Mouse (Mus musculus) intestine, postnatal 0 days (tissue): Measurements from ENCODE around the gene Lrfn2. TPM values are rescaled to one million over a fixed set of nuclear protein-coding genes. Genes with fewer than 3 reads are reported as not detected.

ENCODE experiments used
- ATAC-seq: fragments of 200-750 bp; cut with Nextera tagmentation; 2 replicates; pipeline ENCODE4 v1.8.0; 2017; ENCODE audit warnings: mild to moderate bottlenecking, moderate TSS enrichment, moderate library complexity
- H3K27ac ChIP-seq: fragments of 300-500 bp; sonication (generic); 2 replicates; pipeline ENCODE4 v1.5.1; 2014; ENCODE audit warnings: mild to moderate bottlenecking, low read depth, low read length, moderate library complexity
- H3K27me3 ChIP-seq: fragments of 300-500 bp; sonication (generic); replicated peaks from 2 replicates; pipeline ENCODE4 v1.6.1; 2014; ENCODE audit warnings: low read length, mixed read lengths; ENCODE audit not compliant: control insufficient read depth, insufficient read depth
- H3K36me3 ChIP-seq: fragments of 300-500 bp; sonication (generic); 2 replicates; pipeline ENCODE4 v1.6.1; 2014; ENCODE audit warnings: mild to moderate bottlenecking, moderate library complexity; ENCODE audit not compliant: control insufficient read depth, insufficient read depth
- H3K4me1 ChIP-seq: fragments of 300-500 bp; sonication (generic); replicated peaks from 2 replicates; pipeline ENCODE4 v1.6.1; 2014; ENCODE audit warnings: antibody characterized with exemption, low read length, mixed read lengths; ENCODE audit not compliant: control insufficient read depth, insufficient read depth
- H3K4me2 ChIP-seq: fragments of 300-500 bp; sonication (generic); replicated peaks from 2 replicates; pipeline ENCODE4 v1.6.1; 2014; ENCODE audit warnings: low read depth, mild to moderate bottlenecking, moderate library complexity
- H3K4me3 ChIP-seq: fragments of 300-500 bp; sonication (generic); 2 replicates; pipeline ENCODE4 v1.5.1; 2014; ENCODE audit warnings: low read depth, low read length
- H3K9ac ChIP-seq: fragments of 300-500 bp; sonication (generic); 2 replicates; pipeline ENCODE4 v1.6.1; 2014; ENCODE audit warnings: mild to moderate bottlenecking, low read depth, low read length
- H3K9me3 ChIP-seq: fragments of 300-500 bp; sonication (generic); 2 replicates; pipeline ENCODE4 v1.6.1; 2016; ENCODE audit warnings: mixed run types; ENCODE audit not compliant: control insufficient read depth
- CTCF ChIP-seq: sonication (generic); IDR thresholded peaks from 2 replicates; pipeline ENCODE4 v1.5.1; 2016; ENCODE audit warnings: low read depth, mild to moderate bottlenecking, control low read depth, antibody characterized with exemption, moderate library complexity
- WGBS: fragments of 180-500 bp; shearing (Covaris S2); extraction: QIAGEN DNeasy Blood & Tissue Kit; methylation state at CpG from one replicate; pipeline ENCODE4 v1.1.7; 2014; 5-methylcytosine and 5-hydroxymethylcytosine counted together
- polyA plus RNA-seq: library from polyadenylated mRNA; unstranded; fragments of >200 nt; fragmentation: Nextera tagmentation; extraction: Ambion mirVana; gene quantifications from 2 replicates; pipeline ENCODE4 v1.2.1, GENCODE M21; 2015

The Lrfn2 gene
- polyA plus RNA-seq, 1 experiment from 2014 or later = 0.20 TPM

DNA sequence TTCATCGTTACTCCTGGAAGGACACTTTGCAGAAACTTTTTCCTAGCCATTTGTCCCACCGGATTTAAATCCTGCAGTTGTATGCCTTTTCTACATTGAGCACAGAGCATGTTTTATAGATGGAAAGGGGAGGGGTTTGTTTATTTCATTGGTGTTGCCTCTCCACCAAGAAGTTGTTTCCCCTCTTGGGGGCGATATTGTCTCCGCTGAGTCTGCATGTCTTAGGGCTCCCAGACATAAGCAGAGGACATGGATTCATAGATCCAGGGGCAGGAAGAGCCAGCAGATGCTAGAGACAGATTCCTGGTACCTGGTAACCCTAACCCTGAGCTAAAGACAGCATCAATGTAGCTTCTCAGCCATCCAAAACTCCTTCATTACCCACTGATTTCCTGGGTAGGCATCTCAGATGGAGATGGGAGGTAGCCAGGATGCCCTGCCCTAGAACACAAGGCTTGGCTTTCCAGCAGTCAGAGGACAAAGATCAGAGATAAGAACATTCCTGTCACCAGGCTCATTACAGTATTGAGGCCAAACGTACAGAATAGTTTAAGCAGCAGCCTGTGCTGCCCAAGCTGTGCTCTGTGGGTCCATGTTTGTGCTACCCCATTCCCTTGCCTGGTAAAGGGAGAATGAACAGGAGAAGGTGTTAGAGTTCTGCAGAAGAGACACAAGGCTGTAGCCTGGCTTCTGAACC, 4.4 kb downstream of the Lrfn2 start:
- Histone ChIP-seq H3K27me3 (peaks cover 23% of the 10 kb centered on the region), H3K4me1 (no peaks in the 10 kb centered on the region), H3K9me3 (no peaks in the 10 kb centered on the region), H3K9ac (no peak overlapping the region), H3K27ac (no peak overlapping the region), H3K4me2 (no peak overlapping the region), H3K36me3 (no peaks in the 10 kb centered on the region), H3K4me3 (no peak overlapping the region)
- ATAC-seq = peak; percentile 48; the same call in 1 of the 2 replicates
- peak; percentile 42 for TF ChIP-seq CTCF
- 50% methylated on average over 5 of the region's 5 CpGs for WGBS

DNA sequence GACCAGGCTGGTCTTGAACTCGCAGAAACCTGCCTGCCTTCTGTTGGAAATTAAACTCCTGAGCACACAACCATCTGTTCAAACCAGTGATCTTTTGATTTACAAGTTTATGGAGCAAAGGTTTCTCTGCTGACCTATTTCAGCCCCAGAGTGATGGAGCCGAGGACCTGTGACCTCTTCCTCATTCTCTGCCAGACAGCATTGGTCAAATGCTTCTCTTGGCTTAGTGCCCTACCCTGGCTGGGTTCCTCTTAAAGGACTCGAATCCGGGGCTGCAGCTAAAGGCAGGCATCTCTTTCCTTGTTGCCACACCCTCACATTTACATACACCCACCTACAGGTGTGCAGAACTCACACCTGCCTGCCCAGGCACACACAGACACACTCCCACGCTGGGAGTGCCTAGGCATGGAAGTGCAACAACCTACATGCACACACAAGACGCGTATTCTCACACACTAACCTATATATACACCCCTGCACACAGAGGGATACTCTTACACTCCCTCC, 6.6 kb downstream of the Lrfn2 start:
- no peak overlapping the region for H3K4me2 ChIP-seq
- no peak for ATAC-seq
- 60% methylated on average over 7 of the region's 7 CpGs for WGBS
- no peak overlapping the region for H3K27ac ChIP-seq
- H3K36me3 ChIP-seq = no peaks in the 10 kb centered on the region
- no peaks in the 10 kb centered on the region for H3K9me3 ChIP-seq
- H3K9ac ChIP-seq = no peak overlapping the region
- TF ChIP-seq CTCF = no peak
- H3K27me3 ChIP-seq = peaks cover 5% of the 10 kb centered on the region; the same call in 1 of the 2 replicates
- H3K4me1 ChIP-seq = no peaks in the 10 kb centered on the region
- no peak overlapping the region for H3K4me3 ChIP-seq

DNA sequence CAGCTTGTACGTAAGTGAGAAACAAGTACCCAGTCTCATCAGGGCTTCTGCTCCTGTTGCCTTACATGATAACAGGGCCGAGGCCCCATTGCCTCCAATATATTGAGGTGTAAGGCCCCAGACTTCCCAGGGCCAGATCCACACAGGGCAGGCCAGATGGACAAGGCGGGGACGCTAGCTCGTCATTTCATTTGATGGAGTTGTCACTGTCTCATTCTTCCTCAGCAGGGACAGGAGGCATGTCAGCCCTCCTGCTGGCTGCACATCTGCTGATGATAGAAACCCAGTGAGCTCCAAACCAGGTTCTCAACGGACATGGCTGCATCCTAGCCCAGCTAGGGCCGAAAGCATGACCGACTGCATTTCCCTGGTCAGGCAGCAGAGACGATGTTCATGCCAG, 14.1 kb downstream of the Lrfn2 start:
- Histone ChIP-seq H3K9ac (no peak overlapping the region), H3K9me3 (no peaks in the 10 kb centered on the region), H3K4me1 (no peaks in the 10 kb centered on the region), H3K4me2 (no peak overlapping the region), H3K27ac (no peak overlapping the region), H3K4me3 (no peak overlapping the region), H3K36me3 (no peaks in the 10 kb centered on the region), H3K27me3 (no peaks in the 10 kb centered on the region)
- 83% methylated on average over 9 of the region's 9 CpGs for WGBS
- no peak for ATAC-seq
- TF ChIP-seq CTCF = no peak

DNA sequence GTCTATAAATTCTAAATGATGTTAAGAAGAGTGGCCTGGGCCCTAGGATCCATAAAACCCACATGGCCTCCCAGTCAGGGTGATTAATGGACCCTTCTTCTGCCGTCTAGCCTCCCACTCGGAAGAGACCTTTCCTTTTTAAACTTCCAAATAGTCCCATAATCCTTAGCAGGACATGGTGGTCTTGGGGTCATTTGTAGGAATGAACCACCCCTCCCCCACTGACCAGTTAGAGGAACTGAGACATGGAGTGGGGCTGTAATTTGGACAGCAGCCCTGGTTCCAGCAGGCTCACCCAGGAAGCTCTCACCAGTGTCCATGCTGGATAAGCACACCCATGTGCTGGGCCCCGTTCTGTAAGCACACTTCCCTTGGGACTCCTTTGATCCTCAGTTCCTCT, 14.6 kb downstream of the Lrfn2 start:
- Histone ChIP-seq H3K36me3 (no peaks in the 10 kb centered on the region), H3K9me3 (no peaks in the 10 kb centered on the region), H3K9ac (no peak overlapping the region), H3K27me3 (no peaks in the 10 kb centered on the region), H3K27ac (no peak overlapping the region), H3K4me1 (no peaks in the 10 kb centered on the region), H3K4me2 (no peak overlapping the region), H3K4me3 (no peak overlapping the region)
- TF ChIP-seq CTCF = no peak
- ATAC-seq = no peak
- WGBS = 50% methylated on average over 3 of the region's 3 CpGs

GRCm38 (mm10) chr17:48951250-48951649, 19.1 kb downstream of the Lrfn2 start:
- Histone ChIP-seq H3K27me3 (no peaks in the 10 kb centered on the region), H3K9ac (no peak overlapping the region), H3K4me2 (no peak overlapping the region), H3K36me3 (no peaks in the 10 kb centered on the region), H3K4me3 (no peak overlapping the region), H3K27ac (no peak overlapping the region), H3K9me3 (no peaks in the 10 kb centered on the region), H3K4me1 (no peaks in the 10 kb centered on the region)
- WGBS = 92% methylated on average over 1 of the region's 1 CpGs
- no peak for TF ChIP-seq CTCF
- no peak for ATAC-seq

DNA sequence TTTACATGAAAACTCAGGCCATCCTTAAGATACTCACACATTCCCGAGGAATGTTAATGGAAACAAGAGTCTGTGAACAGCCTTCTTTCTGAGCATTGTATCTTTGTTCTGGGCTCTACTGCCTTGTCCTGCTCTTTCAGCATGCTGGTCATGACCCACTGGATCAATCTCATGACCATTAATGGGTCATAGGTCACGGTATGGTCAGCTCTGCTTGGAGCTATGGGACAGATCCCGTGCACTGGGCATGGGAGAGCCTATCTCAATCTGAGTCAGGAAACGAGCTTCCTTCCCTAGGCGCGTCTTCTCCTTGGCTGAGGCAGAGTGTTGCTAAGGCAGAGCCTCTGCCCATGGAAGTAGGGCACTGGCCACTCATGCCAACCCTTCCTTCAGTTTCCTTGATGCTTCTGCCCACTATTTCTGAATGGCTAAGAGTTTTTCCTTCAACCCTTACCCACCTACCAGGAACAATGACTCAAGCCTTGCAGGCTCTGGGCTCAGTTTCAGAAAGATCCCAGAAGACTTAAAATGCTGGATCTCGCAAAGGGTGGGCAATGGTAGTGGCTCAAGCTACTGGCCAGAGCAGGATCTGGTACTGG, 24.0 kb downstream of the Lrfn2 start:
- no peak for ATAC-seq
- 74% methylated on average over 7 of the region's 7 CpGs for WGBS
- TF ChIP-seq CTCF = no peak
- Histone ChIP-seq H3K9ac (no peak overlapping the region), H3K4me1 (0 out of 2 replicates have a peak, but pooled peaks cover 5% of the 10 kb centered on the region), H3K36me3 (no peaks in the 10 kb centered on the region), H3K27ac (no peak overlapping the region), H3K27me3 (no peaks in the 10 kb centered on the region), H3K9me3 (no peaks in the 10 kb centered on the region), H3K4me3 (no peak overlapping the region), H3K4me2 (no peak overlapping the region)
